Mouse (Mus musculus): ENCODE measurements around the gene Rpl13a.

GRCm38 (mm10) chr7:45078513-45078912 lies 50.0 kb downstream of the Rpl13a start:
- TF ChIP-seq CTCF (IDR thresholded peaks at IDR 0.05; ENCODE audit: low read depth, low read length): peak; percentile 96
- TF ChIP-seq POLR2A (IDR thresholded peaks at IDR 0.05; ENCODE audit: borderline replicate concordance, low read depth, low read length): no peak

Data from bone marrow macrophage, adult 2 months (primary cell).